31 mouse cellular contexts compared by ENCODE assay signal in the genomic region with DNA sequence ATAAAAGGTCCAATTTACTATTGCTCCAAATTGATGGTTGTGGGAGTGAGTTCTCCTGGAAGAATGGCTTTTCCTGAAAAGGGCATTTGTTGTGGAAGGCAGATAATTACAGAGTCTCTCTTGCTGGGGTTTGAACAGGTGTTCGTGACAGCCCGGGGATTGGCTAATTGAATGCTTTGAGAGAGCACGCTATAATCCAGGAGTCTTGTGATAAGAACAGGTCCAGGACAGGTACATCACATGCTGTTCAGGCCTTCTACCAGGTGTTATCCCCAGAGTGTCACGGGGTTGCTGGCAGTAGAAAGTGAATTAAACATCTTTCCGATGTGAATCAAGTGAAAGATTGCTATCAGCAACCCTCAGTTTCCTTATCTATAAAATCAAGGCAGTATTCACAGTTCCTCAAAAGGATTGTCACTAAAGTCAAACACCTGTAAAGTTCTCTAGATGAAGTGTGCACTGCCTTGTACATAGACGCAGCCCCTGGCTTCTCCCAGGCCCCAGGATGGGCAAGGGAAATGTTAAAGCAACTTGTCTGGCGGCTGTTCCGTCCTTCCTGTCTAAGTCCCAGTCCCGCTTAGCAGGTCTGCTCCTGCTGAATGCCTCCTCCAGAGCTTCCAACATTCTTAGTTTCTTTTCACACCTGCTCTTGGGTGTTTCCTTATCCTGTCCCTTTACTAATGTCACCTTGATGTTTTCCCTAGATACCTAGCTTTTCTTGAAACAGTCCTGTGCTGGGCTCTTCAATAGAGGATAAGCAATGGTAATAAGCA. TPM values are rescaled to one million over a fixed set of nuclear protein-coding genes. Genes with fewer than 3 reads are reported as not detected.
DNase-seq lines count a peak whose midpoint lies in the region; ATAC-seq and TF ChIP-seq lines count a peak whose summit lies in the region.
"Had no signal": no experiment of that assay in that cellular context is flagged by ENCODE, and none has a peak within 500 bp of the region (broad histone marks: within the 10 kb centered on the region; RNA-seq: fewer than 3 reads in every experiment).

No protein-coding gene starts in this region.

- H3K4me1 ChIP-seq in forebrain, embryonic 16.5 days (replicated peaks; ENCODE audit: control insufficient read depth, insufficient read depth, low read length): peaks cover 28% of the 10 kb centered on the region
- peaks cover 37% of the 10 kb centered on the region for H3K4me1 ChIP-seq in forebrain, embryonic 12.5 days
- peaks cover 12 to 28% of the 10 kb centered on the region in 2 experiments; a peak in 3 of 4 replicates for H3K4me1 ChIP-seq in ES-E14 (ENCODE audit: control insufficient read depth in 2 of 2, insufficient read depth in 2 of 2, low read length in 2 of 2, poor library complexity in 1 of 2)
- H3K4me1 ChIP-seq in stomach, embryonic 16.5 days (ENCODE audit: control insufficient read depth, insufficient read depth, low read length): peaks cover 36% of the 10 kb centered on the region
- H3K4me1 ChIP-seq in hindbrain, embryonic 11.5 days (replicated peaks; ENCODE audit: control insufficient read depth, insufficient read depth, low read length): no peaks in the 10 kb centered on the region

- TF ChIP-seq POLR2A in brain, embryonic 14.5 days (IDR thresholded peaks at IDR 0.05; ENCODE audit: borderline replicate concordance, extremely low read depth, insufficient read depth, insufficient read length, poor library complexity, severe bottlenecking): no peak

- H3K4me3 ChIP-seq in forebrain, embryonic 16.5 days (replicated peaks; ENCODE audit: low read length): no peak overlapping the region
- H3K4me3 ChIP-seq in forebrain, embryonic 12.5 days (replicated peaks): no peak overlapping the region
- no peak overlapping the region for H3K4me3 ChIP-seq in ES-E14 (ENCODE audit: insufficient read depth in 1 of 2, low read depth in 1 of 2, low read length in 2 of 2, poor library complexity in 1 of 2, severe bottlenecking in 1 of 2)
- H3K4me3 ChIP-seq in stomach, embryonic 16.5 days (replicated peaks; ENCODE audit: low read length): no peak overlapping the region
- no peak overlapping the region for H3K4me3 ChIP-seq in hindbrain, embryonic 11.5 days (ENCODE audit: low read depth, low read length)
- H3K4me3 ChIP-seq in layer of hippocampus, adult 2 months: no peak overlapping the region
- H3K4me3 ChIP-seq: heart, embryonic 10.5 days; heart, embryonic 15.5 days; hindbrain, embryonic 12.5 days; liver, embryonic 13.5 days; neural tube, embryonic 15.5 days had no signal

- H3K27ac ChIP-seq in forebrain, embryonic 16.5 days (ENCODE audit: low read length): no peak overlapping the region
- no peak overlapping the region for H3K27ac ChIP-seq in forebrain, embryonic 12.5 days
- H3K27ac ChIP-seq in ES-E14 (ENCODE audit: insufficient read depth, low read depth, low read length, poor library complexity, severe bottlenecking): peak overlapping the region; percentile 56; the same call in 1 of the 2 replicates
- H3K27ac ChIP-seq in stomach, embryonic 16.5 days (ENCODE audit: low read length): peak overlapping the region; percentile 54
- H3K27ac ChIP-seq in hindbrain, embryonic 11.5 days (ENCODE audit: low read depth, low read length): no peak overlapping the region
- no peak overlapping the region for H3K27ac ChIP-seq in layer of hippocampus, adult 2 months
- H3K27ac ChIP-seq: heart, embryonic 10.5 days; heart, embryonic 15.5 days; hindbrain, embryonic 12.5 days; hindbrain, postnatal 0 days; liver, embryonic 13.5 days; macrophage; neural tube, embryonic 15.5 days had no signal

- no peak overlapping the region for H3K4me2 ChIP-seq in forebrain, embryonic 16.5 days (ENCODE audit: low read length)
- no peak overlapping the region for H3K4me2 ChIP-seq in forebrain, embryonic 12.5 days
- H3K4me2 ChIP-seq in stomach, embryonic 16.5 days (ENCODE audit: low read depth, low read length): no peak overlapping the region
- H3K4me2 ChIP-seq in hindbrain, embryonic 11.5 days (replicated peaks; ENCODE audit: low read depth, low read length): no peak overlapping the region
- H3K4me2 ChIP-seq: heart, embryonic 15.5 days; hindbrain, embryonic 12.5 days; liver, embryonic 13.5 days; neural tube, embryonic 15.5 days had no signal

- 60% methylated on average over 9 of the region's 9 CpGs for WGBS in forebrain, embryonic 16.5 days
- 70% methylated on average over 9 of the region's 9 CpGs for WGBS in forebrain, embryonic 12.5 days
- 60% methylated on average over 9 of the region's 9 CpGs for WGBS in stomach, embryonic 16.5 days
- 86% methylated on average over 9 of the region's 9 CpGs for WGBS in hindbrain, embryonic 11.5 days

- H3K9me3 ChIP-seq in forebrain, embryonic 16.5 days (ENCODE audit: control insufficient read depth, low read length): no peaks in the 10 kb centered on the region
- no peaks in the 10 kb centered on the region for H3K9me3 ChIP-seq in forebrain, embryonic 12.5 days
- no peaks in the 10 kb centered on the region for H3K9me3 ChIP-seq in ES-E14 (ENCODE audit: control insufficient read depth, insufficient read depth, low read depth, low read length)
- H3K9me3 ChIP-seq in stomach, embryonic 16.5 days (replicated peaks; ENCODE audit: control insufficient read depth, low read length): no peaks in the 10 kb centered on the region
- H3K9me3 ChIP-seq in hindbrain, embryonic 11.5 days (ENCODE audit: control insufficient read depth, low read length): no peaks in the 10 kb centered on the region
- H3K9me3 ChIP-seq: heart, embryonic 10.5 days; heart, embryonic 15.5 days; hindbrain, embryonic 12.5 days; liver, embryonic 13.5 days; neural tube, embryonic 15.5 days had no signal

- H3K36me3 ChIP-seq in forebrain, embryonic 16.5 days (ENCODE audit: control insufficient read depth, insufficient read depth): no peaks in the 10 kb centered on the region
- peaks cover 45% of the 10 kb centered on the region for H3K36me3 ChIP-seq in forebrain, embryonic 12.5 days (replicated peaks)
- H3K36me3 ChIP-seq in ES-E14 (ENCODE audit: control insufficient read depth, insufficient read depth, low read length, poor library complexity, severe bottlenecking): peaks cover 5% of the 10 kb centered on the region
- H3K36me3 ChIP-seq in stomach, embryonic 16.5 days (ENCODE audit: control insufficient read depth, insufficient read depth, low read length): peaks cover 3% of the 10 kb centered on the region; the same call in 1 of the 2 replicates
- no peaks in the 10 kb centered on the region for H3K36me3 ChIP-seq in hindbrain, embryonic 11.5 days (ENCODE audit: control insufficient read depth, insufficient read depth, low read length)
- H3K36me3 ChIP-seq: G1E; heart, embryonic 15.5 days; liver, embryonic 13.5 days; neural tube, embryonic 15.5 days had no signal

- TF ChIP-seq CTCF in brain, embryonic 14.5 days (IDR thresholded peaks at IDR 0.05; ENCODE audit: borderline replicate concordance, extremely low read depth, insufficient read depth, insufficient read length): no peak
- no peak for TF ChIP-seq CTCF in layer of hippocampus, adult 2 months (conservative IDR thresholded peaks at IDR 0.05)

- ATAC-seq in forebrain, embryonic 16.5 days: peak; percentile 41
- no peak for ATAC-seq in forebrain, embryonic 12.5 days (ENCODE audit: low FRiP score)
- no peak; the same call in 1 of the 2 replicates for ATAC-seq in stomach, embryonic 16.5 days (ENCODE audit: insufficient read depth, low FRiP score)
- no peak for ATAC-seq in hindbrain, embryonic 11.5 days (ENCODE audit: low FRiP score)
- ATAC-seq: CD4-positive, CD25-positive, alpha-beta regulatory T cell, adult 4 months; hindbrain, postnatal 0 days; lung, postnatal 0 days had no signal

- no peak overlapping the region for H3K9ac ChIP-seq in forebrain, embryonic 16.5 days (replicated peaks; ENCODE audit: low read depth, low read length)
- no peak overlapping the region for H3K9ac ChIP-seq in forebrain, embryonic 12.5 days
- no peak overlapping the region; the same call in 1 of the 2 replicates for H3K9ac ChIP-seq in ES-E14 (ENCODE audit: insufficient read depth, low read depth, low read length, poor library complexity, severe bottlenecking)
- no peak overlapping the region for H3K9ac ChIP-seq in stomach, embryonic 16.5 days (ENCODE audit: low read length)
- no peak overlapping the region for H3K9ac ChIP-seq in hindbrain, embryonic 11.5 days (ENCODE audit: low read depth, low read length)
- H3K9ac ChIP-seq: heart, embryonic 15.5 days; hindbrain, embryonic 12.5 days; liver, embryonic 13.5 days; neural tube, embryonic 15.5 days had no signal

- in situ Hi-C loops in ES-E14 (cut with MboI; ENCODE audit: low sequenced_read_pairs in 2 of 2, unreplicated experiment in 2 of 2): no loop called here

- DNase-seq in ES-E14 (ENCODE audit: low read depth, low spot score): no peak
- peak; percentile 57 for DNase-seq in brain, embryonic 14.5 days (ENCODE audit: low read depth)
- DNase-seq in hindbrain, embryonic 11.5 days (ENCODE audit: low spot score): no peak
- no peak for DNase-seq in adrenal gland, postnatal 25 days
- DNase-seq in layer of hippocampus, adult 2 months (ENCODE audit: low spot score in 2 of 2): no peak
- DNase-seq: adrenal gland, postnatal 14 days; cerebellum, adult 2 months; cerebellum, postnatal 14 days; gastrocnemius, postnatal 10 days; kidney, adult 11 months; kidney, postnatal 14 days; left cerebral cortex, postnatal 4 days; liver, embryonic 13.5 days; lung, adult 18-20 months; midbrain, embryonic 14.5 days; retina, postnatal 1 day; right cerebral cortex, postnatal 14 days; thymus, postnatal 4 days had no signal

- no peaks in the 10 kb centered on the region for H3K27me3 ChIP-seq in forebrain, embryonic 16.5 days (replicated peaks; ENCODE audit: control insufficient read depth, insufficient read depth, low read length)
- H3K27me3 ChIP-seq in forebrain, embryonic 12.5 days: no peaks in the 10 kb centered on the region
- H3K27me3 ChIP-seq in stomach, embryonic 16.5 days (ENCODE audit: control insufficient read depth, insufficient read depth, low read length): no peaks in the 10 kb centered on the region
- H3K27me3 ChIP-seq in hindbrain, embryonic 11.5 days (ENCODE audit: control insufficient read depth, insufficient read depth, low read length): no peaks in the 10 kb centered on the region
- H3K27me3 ChIP-seq: heart, embryonic 15.5 days; hindbrain, embryonic 12.5 days; liver, embryonic 13.5 days; neural tube, embryonic 15.5 days had no signal

TF ChIP-seq in ES-E14, 5 proteins besides CTCF, POLR2A, EP300 and RAD21 (continues in another document):
- no peak for TF ChIP-seq HCFC1 (IDR thresholded peaks at IDR 0.05; ENCODE audit: borderline replicate concordance, insufficient read depth, low read length)
- no peak for TF ChIP-seq ZNF384 (IDR thresholded peaks at IDR 0.05; ENCODE audit: low read depth, low read length)

RNA-seq across cellular contexts. Expression of gene Plpp3, which starts 40.0 kb away (rescaled TPM):
- polyA plus RNA-seq in forebrain, embryonic 16.5 days (2015; fragmentation: Nextera tagmentation; extraction: Ambion mirVana): 67.7 and 76.8 TPM in 2 replicates
- polyA plus RNA-seq in forebrain, embryonic 12.5 days (2016; fragmentation: Nextera tagmentation; extraction: Ambion mirVana): 84.9 and 90.4 TPM in 2 replicates
- total RNA-seq in ES-E14 (2012; rRNA removed): 11.8 and 13.0 TPM in 2 replicates
- 58.9 and 61.5 TPM in 2 replicates for polyA plus RNA-seq in brain, embryonic 14.5 days (2012; rRNA removed)
- 65.3 and 69.9 TPM in 2 replicates for polyA plus RNA-seq in stomach, embryonic 16.5 days (2015; fragmentation: Nextera tagmentation; extraction: Ambion mirVana)
- 51.1 and 52.7 TPM in 2 replicates for polyA plus RNA-seq in hindbrain, embryonic 11.5 days (2014; fragmentation: Nextera tagmentation; extraction: Ambion mirVana)
- total RNA-seq in adrenal gland, postnatal 25 days (2021): 340 and 406 TPM in 2 replicates
- 100 to 1,000 TPM; 197 to 198 TPM for total RNA-seq in layer of hippocampus, adult 2 months (2021)
- total RNA-seq: G1E; granulocyte monocyte progenitor cell, adult 5-6 weeks had no signal
- polyA plus RNA-seq: G1E had no signal

Comparison
In these comparisons a context has a peak if more than half of its experiments do, and no peak if none do; other contexts are left out.
1. H3K27ac ChIP-seq: peak in ES-E14 (single experiment) and stomach, embryonic 16.5 days (single experiment); none in forebrain, embryonic 16.5 days (single experiment), forebrain, embryonic 12.5 days (single experiment), hindbrain, embryonic 11.5 days (single experiment) and layer of hippocampus, adult 2 months (single experiment).